Mouse (Mus musculus): ENCODE results near the gene Ptprj.
"Not testable (repeated sequence)": the region's sequence is repeated elsewhere in the genome, so short reads cannot be mapped to it uniquely, and the experiment has no call there.

Ptprj gene

GRCm38 (mm10) chr2:90424937-90425336 lies 155.5 kb downstream of the Ptprj start:
- not testable (repeated sequence) for DNase-seq (ENCODE audit: low read depth, low spot score)

- DNase-seq (ENCODE audit: low read depth, low spot score), result not testable (repeated sequence)
Measured at GRCm38 (mm10) chr2:90422282-90422681, 158.2 kb downstream of the Ptprj start.

- not testable (repeated sequence) for DNase-seq (ENCODE audit: low read depth, low spot score)
Measured at GRCm38 (mm10) chr2:90414110-90414821, 166.2 kb downstream of the Ptprj start.

- not testable (repeated sequence) for DNase-seq (ENCODE audit: low read depth, low spot score)
Measured at GRCm38 (mm10) chr2:90398633-90399107, 181.8 kb downstream of the Ptprj start, which contains the start of gene Olfr1274-ps. TSS of gene Olfr1274-ps (plus strand) at chr2:90398683.

Measured in CD4-positive, CD25-positive, alpha-beta regulatory T cell, adult 2 months (primary cell).